Mouse (Mus musculus) heart, adult 11 months (tissue): ENCODE measurements around the gene Eif4e3.

Source experiments
- DNase-seq: peaks from one replicate; pipeline ENCODE4 v3.0.0; 2022

The Eif4e3 gene

DNA sequence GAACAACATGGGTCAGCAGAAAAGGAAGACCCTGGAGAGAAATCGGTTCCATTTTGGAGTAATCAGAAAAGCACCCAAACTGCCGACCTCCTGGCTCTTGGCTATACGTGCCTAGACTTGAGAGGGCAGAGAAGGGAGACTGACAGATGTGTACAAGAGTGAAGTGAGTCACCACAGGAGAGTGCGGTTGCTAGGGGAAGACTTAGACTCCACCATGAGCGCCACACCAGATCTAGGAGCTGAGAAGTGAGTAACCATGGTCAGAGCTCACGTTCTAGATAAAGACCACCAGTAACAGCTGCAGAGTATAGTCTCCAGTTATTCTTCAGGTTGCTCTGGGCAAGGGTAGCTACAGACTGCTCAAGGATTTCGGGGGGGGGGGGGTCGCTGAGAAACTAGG, 3.3 kb downstream of the Eif4e3 start:
- no peak for DNase-seq

DNA sequence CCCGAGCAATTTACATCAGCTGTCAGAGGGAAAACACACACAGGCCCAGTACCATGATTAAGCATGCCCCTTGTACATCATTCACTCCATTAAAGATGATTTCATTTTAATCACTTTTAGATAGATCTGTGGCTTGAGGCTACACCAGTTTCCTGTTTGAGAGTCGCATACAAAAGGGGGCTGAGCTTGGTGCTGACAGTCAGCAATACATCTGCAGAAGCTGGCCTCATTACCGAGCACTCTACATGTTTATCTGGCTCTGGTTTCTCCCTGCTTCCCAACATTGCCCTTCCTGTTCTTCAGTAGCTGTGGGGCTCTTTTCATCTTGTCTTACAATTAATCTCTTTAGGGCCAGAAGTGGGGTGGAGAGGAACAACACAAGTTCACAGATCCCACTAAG, 6.1 kb downstream of the Eif4e3 start:
- DNase-seq, result no peak

DNA sequence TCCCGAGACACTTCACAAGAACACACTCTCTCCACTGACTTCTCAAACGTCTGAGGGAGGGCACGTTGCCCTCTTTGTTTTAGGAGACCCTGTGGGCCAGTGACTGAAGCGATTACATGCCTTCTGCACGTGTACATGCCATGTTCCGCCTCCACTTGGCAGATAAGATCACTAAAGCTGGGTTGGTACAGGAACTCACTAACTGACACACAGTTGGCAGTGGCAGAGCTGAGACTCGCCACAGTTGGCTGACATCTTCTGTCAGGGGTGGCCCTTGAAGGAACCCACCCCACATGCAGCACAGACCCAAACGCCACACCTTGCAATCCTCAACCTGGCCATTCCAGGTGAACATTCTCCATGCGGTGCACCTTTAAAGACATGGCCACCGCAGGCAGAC, 8.0 kb downstream of the Eif4e3 start:
- no peak for DNase-seq

DNA sequence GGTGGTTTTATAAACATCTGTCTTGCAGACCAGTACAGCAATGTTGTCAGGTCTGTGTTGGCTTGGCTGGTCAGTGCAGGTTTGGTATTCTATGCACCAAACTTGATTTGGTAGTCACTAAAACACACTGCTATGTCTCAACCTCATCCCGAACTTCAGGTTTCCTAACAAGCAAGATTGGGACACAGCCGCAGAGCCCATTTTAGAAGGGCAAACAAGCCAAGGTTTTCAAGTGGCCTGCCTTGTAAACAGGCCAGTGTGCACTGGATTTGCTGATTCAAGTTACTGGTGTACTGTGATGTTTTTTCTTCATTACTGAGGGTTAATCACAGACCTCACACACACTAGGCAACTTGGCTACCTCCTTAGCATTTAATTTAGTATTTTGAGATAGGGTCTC, 10.5 kb downstream of the Eif4e3 start:
- no peak for DNase-seq

DNA sequence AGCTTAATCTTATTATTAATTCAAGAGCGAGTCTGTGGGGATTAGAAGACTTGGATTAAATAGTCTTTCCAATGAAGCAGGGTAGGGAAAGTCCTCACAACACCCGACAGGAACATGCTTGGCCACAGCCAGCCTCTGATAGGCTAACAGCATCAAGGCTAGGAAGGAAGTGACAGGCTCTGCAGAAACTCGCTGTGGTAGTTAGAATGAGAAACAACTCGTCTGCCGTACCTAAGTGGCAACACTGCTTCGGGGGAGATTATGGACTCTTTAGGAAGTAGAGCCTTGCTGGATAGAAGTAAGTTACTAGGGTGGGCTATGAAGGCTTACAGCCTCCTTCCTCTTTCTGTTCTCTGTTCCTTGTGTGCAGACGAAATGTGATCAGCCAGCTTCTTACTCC, 11.1 kb downstream of the Eif4e3 start:
- peak; percentile 92 for DNase-seq

DNA sequence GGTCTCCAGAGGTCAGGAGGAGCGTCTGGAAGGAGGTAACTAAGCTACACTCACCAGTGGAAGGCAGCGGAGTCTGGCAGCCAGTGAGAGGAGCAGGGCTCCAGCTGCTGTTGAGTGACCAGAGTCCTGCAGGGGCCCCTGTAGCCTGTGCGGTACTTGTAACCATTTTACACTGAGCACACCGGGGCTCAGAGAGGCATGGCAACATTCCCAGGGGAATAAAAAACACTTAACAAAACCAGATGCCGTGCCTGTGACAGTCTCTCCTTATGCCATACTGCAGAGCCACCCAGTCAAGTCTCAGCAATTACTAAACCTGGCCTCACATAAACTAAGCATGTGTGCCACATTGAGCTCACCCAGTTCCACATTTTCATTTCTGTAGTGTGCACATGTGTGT, 12.2 kb downstream of the Eif4e3 start:
- no peak for DNase-seq

DNA sequence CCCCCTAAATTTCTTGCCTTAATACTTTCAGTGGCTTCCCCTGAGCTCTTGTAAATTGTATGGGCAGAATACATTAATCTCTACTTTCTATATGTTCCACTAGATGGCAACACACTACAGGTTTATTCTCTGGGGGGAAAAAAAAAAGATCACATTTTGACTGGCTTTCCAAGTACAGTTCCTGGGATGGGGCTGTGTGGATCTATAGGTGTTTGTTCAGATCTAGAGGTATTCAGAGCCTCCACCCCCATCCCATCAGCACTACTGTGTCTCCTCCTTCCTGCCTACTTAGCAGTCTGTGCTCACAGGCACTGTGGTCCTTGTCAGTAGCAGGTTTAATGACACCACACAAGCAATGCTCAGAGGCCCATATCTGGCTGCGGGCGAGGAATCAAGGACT, 14.2 kb downstream of the Eif4e3 start:
- DNase-seq, result no peak

DNA sequence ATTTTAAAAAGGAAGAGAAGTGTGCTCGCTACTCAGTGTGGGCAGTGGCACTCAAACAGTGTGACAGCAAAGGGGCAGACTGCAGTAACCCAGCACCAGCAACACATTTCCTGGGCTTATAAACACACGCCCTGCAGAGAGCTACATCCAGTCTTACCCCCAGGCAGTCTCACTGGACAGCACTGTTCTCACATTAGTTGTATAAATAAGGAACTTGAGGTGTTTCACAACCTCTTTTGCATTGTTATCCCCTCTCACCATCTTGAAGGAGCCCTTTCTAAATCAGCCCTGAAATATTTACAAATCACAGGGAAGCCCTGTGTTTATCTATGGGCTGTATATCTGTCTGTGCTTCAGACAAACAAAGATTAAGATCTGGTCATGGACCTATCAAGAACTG, 17.3 kb downstream of the Eif4e3 start:
- DNase-seq, result no peak

DNA sequence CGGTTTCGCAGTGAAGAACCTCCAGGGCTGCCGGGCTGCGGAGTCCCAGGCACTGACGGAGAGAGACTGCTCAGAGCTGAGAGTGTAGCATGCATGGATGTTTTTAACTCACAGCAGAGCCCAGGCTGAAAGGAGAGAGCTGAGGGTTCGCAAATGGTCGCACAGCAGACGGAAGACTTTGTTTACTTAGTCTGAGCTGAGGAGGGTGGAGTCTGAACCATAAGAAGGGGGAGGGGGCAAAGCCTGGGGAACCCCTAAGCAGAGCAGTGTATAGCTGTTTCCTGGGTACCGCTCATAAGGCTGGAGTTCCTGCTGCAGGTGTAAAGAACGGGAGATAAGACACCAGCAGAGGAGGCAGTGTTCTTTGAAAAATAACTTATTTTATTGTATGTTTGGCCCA, 20.2 kb downstream of the Eif4e3 start:
- no peak for DNase-seq

DNA sequence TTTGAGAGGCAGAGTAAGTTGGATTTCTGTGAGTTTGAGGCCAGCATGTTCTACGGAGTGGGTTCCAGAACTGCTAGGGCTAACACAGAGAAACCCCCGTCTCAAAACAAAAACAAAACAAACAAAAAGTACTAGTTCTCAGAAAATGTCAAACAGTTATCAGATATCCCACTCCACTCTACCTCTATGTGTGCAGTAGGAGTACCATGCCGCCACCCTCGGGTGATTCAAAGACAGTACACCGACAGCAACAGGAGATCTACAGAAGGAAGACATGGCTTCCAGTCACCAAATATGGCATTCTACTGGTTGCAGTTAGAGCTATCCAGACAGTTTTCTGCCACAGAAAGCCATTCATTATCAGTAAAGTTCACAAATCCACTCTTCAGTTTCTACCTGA, 21.7 kb downstream of the Eif4e3 start:
- DNase-seq, result peak; percentile 51

DNA sequence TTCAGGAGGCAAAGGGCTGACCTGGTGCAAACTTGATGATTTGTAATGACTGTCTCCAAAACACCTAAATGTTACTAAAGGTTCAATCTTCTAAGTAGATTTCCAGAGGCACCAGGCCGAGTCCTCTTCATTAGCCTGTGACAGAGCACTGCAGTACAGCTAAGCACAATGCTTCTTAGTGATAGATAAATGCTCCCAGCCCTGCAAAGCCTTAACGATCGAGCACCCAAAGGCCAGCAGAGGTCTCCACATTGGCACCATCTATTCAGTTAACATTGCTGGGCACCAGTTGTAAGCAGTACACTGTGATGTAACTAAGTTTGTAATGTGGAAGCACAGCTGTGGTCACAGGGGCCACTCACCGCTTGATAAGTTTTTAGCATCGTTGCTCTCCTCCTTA, 22.2 kb downstream of the Eif4e3 start:
- peak; percentile 88 for DNase-seq

DNA sequence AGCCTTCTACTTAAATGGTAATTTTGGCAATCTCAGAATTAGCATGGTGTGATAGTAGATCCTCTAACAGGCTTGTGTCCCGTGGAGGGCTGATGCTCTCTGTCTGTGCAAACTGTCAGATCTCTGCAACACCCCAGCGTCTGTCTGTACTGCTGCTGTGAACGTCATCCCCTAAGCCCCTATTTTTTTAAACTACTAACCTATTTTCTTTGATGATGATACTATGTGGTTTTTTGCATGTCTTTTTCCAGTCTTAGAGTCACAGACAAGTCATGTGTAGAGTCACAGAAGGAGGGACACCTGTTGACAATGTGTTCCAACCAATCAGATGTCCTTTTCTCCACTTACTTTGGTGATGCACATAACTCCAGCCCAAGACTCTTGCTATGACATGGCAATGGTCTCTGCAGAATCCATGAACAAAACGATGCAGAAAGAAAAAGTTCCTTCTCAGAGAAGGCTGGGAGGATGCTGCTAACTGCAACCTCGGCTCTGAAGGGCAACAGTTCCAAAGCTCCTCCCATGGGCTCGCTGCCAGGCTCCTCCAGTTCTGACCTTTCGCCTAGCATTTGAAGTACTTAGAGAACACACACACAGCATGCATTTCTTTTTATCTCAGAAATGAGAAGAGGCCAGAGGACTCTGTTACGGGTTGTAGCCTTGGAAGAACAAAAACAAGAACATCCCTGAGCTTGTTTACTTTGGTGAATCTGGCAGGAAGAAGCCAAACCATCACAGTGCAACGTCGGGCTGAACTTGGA, 23.0 kb downstream of the Eif4e3 start:
- peak; percentile 97 for DNase-seq

DNA sequence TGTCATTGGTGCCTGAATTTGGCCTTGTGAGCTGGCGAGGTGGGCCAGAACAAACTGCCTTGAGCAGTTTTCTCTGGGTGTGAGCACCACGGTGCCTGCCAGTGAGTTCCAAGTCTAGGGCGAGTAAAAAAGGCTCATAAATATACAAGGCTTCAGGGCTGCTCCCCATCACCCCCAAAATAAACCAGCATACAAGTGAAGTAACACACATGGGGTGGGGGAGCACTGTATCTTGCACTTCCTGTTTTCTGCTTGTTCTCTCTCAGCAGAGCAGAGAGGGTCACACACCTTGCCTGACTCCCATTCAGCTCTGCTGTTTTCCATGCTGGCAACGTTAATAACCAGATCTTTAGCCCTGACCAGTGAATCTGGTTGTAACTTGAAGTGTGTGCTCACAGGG, 29.1 kb downstream of the Eif4e3 start:
- peak; percentile 80 for DNase-seq

DNA sequence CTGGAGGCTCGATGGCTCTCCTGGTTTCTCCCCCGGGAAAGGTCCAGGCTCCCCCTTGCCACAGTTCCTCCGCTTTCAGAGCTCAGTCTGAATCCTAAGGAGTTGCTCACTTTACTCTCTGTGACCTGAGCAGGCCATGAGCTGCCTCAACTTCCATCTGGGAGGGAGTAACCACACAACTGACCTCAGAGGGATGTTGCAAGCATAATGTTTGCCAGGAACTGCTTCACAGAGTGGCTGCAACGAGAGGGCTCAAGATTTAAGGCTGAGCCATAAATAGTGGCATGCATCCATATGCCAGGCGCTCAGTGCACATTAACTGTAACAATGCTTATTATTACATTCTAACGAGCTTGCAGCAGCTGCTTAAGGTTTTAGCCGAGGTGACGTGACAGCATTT, 29.8 kb downstream of the Eif4e3 start:
- DNase-seq, result peak; percentile 63

DNA sequence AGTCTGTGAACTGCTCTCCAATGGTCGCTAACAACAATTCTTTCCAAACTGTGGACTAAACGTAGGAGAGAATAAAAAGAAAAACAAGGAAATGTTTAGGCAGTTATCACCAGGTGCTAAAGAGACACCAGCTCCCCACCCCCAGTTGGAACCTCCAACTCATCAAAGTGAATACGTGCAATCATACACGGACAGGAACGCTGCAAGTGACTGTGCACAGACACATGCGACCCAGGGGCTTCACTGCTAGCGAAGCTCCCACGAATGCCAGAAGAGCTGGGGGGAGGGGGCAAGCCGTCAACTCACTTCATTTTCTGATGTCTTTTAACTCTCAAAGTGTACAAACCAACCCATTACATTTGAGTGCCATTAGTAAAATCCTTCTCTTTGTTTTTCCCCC, 30.4 kb downstream of the Eif4e3 start:
- peak; percentile 81 for DNase-seq

DNA sequence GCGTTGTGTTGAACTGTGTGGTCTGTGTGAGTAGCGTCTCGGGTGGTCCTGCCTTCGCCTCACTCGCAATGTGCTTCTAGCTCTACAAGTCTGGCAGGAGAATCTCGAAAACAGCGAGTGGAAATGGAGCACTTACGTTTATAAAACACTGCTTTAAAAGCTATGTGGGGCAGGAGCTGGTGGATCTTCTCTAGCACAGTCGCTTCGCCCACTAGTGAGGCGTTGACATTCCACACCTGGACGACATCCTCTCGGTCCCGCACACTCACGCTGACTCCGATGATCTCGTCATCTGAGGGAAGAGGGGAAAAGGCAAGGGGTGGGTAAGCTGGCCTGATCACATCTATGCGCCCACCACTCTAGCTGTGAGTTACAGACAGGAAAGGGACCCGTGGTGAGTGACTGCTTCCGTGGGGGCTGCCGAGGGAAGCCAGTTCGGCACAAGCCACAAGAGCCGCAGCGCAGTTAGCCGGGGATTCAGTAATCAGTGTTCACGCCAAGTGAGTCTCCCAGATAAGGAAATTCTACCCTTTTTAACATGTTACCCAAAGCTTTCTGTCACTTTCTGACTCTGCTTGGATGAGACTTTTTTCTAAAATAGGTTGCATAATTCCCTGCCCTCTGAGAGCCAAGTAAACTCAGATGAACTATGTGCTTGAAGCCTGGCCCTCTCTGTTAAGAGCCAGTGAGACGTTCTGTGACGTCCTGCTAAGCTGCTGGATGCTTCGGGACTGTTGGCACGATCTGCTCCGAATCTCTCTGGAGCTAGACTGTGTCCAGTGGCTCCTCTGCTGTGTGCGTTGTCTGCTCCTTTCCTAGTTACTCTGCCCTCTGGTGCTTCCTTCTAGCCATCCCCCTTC, 34.2 kb downstream of the Eif4e3 start:
- DNase-seq, result peak; percentile 97

DNA sequence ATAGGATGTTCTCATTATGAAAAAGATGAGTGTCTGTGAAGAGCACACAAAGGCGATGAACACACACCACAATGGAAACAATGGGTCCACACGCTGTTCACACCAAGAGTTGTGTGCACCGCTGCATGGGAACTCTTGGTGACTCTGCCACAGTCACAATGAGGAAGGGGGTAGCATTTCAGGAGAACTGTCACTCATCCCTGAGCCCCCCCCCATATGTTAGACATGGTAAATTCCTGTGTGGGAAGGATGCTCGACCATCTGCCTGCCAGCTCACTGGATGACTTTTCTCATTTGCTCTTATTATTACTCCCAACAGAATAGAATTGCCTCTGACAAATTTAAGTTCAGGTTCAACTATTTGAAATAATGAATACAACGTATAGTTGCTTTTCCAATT, 34.9 kb downstream of the Eif4e3 start:
- DNase-seq, result no peak

DNA sequence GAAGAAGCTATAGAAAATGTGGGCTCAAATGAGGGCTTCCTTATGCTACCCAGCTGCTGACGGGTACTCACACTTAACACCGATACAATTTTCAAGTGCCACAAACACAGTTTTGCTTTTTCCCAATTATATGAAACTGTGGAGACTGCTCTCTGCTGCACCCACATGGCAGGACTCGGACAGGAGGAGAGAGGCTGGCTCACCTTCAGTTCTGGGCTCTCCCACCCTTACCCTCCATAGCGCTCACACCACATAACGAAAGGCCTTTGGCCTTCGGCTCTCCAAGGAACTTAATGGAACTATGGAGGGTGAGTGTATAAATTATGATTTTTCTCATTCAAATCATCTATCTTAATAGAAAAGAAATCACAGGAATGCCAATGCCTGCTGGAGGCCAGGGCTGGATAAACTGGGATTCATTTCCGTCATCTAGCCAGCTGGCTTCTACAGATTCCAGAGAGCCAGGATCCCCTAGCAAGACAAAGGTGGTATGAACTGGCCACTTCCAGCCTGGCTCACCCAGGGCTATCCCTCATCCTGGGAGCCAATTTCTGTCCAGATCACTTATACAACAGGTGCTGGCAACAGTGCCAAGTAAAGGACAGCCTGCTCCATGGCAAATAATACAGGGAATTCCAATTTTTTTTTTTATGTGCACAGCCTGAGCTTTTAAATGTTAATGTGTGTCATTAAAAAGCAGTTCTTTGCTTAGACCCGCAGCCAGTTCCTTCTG, 36.7 kb downstream of the Eif4e3 start:
- peak; percentile 71 for DNase-seq

DNA sequence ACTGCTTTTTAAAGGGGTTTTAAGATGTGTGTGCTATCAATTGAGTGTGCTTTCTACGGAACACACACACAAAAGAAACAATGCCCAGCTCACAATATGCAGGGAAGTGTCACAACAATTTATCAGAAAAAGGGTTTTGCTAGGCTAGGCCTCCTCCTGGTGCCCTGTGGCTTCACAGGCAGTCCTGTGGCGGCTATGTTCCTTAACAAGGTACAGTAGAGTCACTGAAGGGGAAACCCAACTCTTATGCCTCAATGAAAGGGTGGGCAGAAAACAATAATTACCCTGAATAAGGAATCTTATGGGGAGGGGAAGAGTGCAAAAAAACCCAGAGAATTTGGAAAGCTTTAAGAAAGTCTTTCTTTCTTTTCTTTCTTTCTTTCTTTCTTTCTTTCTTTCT, 40.2 kb downstream of the Eif4e3 start:
- no peak for DNase-seq

DNA sequence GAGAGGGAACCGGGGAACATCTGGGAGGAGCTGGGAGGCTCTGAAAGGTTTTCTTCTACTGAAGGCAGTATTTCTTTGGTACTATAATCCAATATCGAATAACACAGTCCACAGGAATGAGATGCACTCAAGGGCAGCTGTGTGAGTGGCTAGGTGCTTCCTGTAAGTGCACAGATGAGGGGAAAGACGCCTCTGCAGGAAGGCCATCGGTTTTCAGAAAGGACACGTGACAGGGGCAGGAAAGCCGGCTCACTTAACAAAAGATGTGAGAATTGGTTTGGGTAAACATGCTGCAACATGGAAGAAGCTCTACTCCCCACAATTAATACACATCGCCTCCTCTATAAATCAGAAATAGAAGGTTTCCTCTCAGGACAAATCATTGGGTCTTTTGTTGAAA, 40.8 kb downstream of the Eif4e3 start:
- peak; percentile 69 for DNase-seq

DNA sequence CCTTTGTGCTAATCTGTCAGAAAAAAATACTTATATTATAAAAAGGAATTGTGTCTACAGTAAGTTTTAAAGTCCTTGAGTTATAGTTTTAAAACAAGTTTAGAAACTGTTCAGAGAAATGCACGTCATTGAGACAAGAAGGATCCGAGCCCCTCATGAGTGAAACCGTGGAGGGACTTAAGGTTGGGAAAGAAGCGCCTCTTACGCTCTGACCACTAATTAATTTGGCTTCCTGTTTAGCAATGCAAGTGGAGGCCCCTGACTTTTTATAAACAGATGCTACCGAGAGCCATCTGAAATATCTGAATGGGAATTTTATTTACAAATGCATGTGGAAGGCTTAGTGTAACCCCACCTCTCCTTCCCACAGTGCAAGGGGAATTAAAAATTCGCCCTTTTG, 41.3 kb downstream of the Eif4e3 start:
- no peak for DNase-seq

DNA sequence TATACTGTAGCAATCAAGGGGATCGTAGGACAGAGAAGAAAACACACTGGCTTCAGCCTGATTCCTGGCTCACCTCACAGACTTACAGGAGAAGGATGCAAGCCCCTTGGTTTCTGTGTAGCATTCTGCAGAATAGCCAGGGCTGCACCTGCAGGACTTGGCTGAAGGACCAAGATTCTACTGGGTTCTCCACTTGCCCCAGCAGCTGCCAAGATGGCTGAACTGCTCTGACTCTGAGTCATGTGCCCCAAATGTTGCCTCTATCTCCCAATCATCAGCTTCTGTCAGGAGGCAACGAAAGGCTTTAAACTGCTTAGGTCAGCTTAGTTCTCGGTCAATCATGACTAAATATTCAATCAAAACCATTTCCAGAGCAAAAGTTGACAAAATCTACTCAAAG, 42.0 kb downstream of the Eif4e3 start:
- DNase-seq, result peak; percentile 74

DNA sequence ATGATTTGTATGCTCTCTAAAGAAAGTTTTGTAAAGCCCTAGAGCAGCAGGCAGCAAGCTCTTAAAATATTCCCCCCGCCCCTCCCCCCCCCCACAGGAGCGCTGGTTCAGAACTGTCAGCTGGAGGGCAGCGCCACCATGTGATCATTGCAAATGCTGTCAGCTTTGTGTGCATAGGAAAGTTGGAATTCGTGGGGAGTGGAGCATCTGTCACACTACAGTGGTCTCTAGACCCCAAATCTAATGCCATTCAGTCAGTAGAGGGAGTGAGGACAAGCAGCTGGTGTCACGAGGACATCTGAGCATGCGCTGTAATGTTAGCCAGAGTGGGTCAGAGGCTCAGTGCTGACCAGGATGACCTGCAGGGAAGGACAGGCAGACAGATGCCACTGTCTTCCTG, 42.9 kb downstream of the Eif4e3 start:
- peak; percentile 73 for DNase-seq

DNA sequence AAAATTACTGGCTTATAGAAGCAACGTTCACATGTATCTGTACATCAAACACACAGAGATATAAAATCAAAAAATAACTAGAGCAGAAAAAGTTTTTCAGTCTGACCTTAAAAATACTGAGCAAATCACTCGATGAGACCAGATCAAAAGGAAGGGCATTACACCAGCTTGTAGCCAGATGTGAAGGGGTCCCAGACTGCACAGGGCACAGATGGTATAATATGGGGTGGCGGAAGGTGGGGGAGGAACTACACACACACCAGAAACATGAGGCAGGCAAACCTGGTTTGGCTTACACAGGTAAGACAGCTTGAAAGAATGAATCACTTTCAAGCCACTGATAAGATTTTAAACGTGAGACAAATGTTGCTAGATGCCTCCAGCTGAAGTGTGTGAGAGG, 45.4 kb downstream of the Eif4e3 start:
- no peak for DNase-seq
